ENCODE assay signal across 8 mouse cellular contexts in the genomic region with DNA sequence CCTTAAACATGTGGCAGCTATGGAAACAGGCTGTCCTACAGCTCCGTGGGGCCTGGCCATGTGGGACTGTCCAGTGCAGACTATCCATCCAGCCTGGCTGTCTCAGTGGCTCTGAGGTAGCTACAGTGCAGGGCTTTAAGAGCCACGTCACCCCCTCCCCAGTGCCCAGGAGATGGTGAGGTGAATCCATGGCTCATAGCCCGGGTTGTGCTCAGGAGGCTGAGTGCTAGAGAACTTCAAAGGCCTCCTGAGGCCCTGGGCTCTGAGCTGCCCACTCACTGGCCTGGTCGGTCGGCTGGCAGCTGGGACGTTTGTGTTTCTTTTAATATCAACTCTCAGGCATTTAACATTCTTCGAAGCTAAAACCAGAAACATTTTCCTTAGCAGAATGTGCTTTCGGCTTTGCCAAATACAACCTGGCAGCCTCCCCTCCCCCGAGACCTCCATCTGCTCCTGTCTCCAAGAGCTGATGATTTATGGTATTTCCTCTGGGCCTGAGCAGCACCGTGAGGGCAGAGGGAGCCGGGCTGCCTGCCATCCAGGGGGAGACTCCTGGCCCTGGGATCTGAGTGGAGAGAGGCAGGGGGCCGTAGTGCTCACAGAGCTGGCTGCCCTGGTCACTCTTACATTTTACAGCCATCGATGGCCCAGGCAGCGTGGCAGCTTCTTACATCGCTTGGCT. TPM values are rescaled to one million over a fixed set of nuclear protein-coding genes. Genes with fewer than 3 reads are reported as not detected.
DNase-seq lines count a peak whose midpoint lies in the region; ATAC-seq and TF ChIP-seq lines count a peak whose summit lies in the region.

No protein-coding gene starts in this region.

- peak overlapping the region; percentile 67 for H3K27ac ChIP-seq in gastrocnemius, adult 2 months
- H3K27ac ChIP-seq in hindbrain, embryonic 16.5 days (ENCODE audit: low read depth, low read length): peak overlapping the region; percentile 83
- peak overlapping the region; percentile 74 for H3K27ac ChIP-seq in left cerebral cortex, adult 2 months
- peak overlapping the region; percentile 91 for H3K27ac ChIP-seq in neural tube, embryonic 14.5 days (ENCODE audit: low read depth, low read length)

- H3K9me3 ChIP-seq in hindbrain, embryonic 16.5 days (ENCODE audit: control insufficient read depth, low read length): no peaks in the 10 kb centered on the region
- H3K9me3 ChIP-seq in neural tube, embryonic 14.5 days (ENCODE audit: control insufficient read depth, low read length): no peaks in the 10 kb centered on the region

- WGBS in hindbrain, embryonic 16.5 days: 10% methylated on average over 15 of the region's 15 CpGs
- 7% methylated on average over 15 of the region's 15 CpGs for WGBS in neural tube, embryonic 14.5 days

- H3K27me3 ChIP-seq in hindbrain, embryonic 16.5 days (replicated peaks; ENCODE audit: control insufficient read depth, insufficient read depth, low read length): no peaks in the 10 kb centered on the region
- H3K27me3 ChIP-seq in neural tube, embryonic 14.5 days (ENCODE audit: control insufficient read depth, insufficient read depth, low read length): no peaks in the 10 kb centered on the region

- no peak overlapping the region for H3K4me2 ChIP-seq in hindbrain, embryonic 16.5 days (ENCODE audit: low read length)
- peak overlapping the region; percentile 18; the same call in 1 of the 2 replicates for H3K4me2 ChIP-seq in neural tube, embryonic 14.5 days (ENCODE audit: low read depth, low read length)

- no peak overlapping the region for H3K4me3 ChIP-seq in gastrocnemius, adult 2 months
- no peak overlapping the region for H3K4me3 ChIP-seq in hindbrain, embryonic 16.5 days (ENCODE audit: low read length)
- no peak overlapping the region; the same call in 1 of the 2 replicates for H3K4me3 ChIP-seq in left cerebral cortex, adult 2 months
- no peak overlapping the region for H3K4me3 ChIP-seq in neural tube, embryonic 14.5 days (ENCODE audit: low read depth, low read length)

- intact Hi-C loops in gastrocnemius, adult 2 months (cut with DNase I): no loop called here
- intact Hi-C loops in left cerebral cortex, adult 2 months (cut with DNase I): loop anchor here (1.0 to 2.0 kb wide), 2 partner anchors 15 to 31 kb away; no protein-coding TSS in a partner anchor

- peak overlapping the region; percentile 8 for H3K9ac ChIP-seq in hindbrain, embryonic 16.5 days (ENCODE audit: low read depth, low read length)
- peak overlapping the region; percentile 32; the same call in 1 of the 2 replicates for H3K9ac ChIP-seq in neural tube, embryonic 14.5 days (replicated peaks; ENCODE audit: low read depth, low read length)

- peak; percentile 74 for ATAC-seq in hindbrain, embryonic 16.5 days
- peak; percentile 80 for ATAC-seq in neural tube, embryonic 14.5 days (ENCODE audit: low read depth)
- no peak for ATAC-seq in megakaryocyte, adult 5-6 weeks (ENCODE audit: poor library complexity, severe bottlenecking)

- peaks cover 24% of the 10 kb centered on the region for H3K36me3 ChIP-seq in hindbrain, embryonic 16.5 days (ENCODE audit: control insufficient read depth, insufficient read depth, low read length)
- peaks cover 37% of the 10 kb centered on the region for H3K36me3 ChIP-seq in neural tube, embryonic 14.5 days (ENCODE audit: control insufficient read depth, insufficient read depth, low read length)

- DNase-seq in adrenal gland, postnatal 10 days: peak; percentile 83
- peak; percentile 62 for DNase-seq in embryo, embryonic 10.5 days (ENCODE audit: low spot score)
- DNase-seq in gastrocnemius, adult 2 months: peak; percentile 78
- peak; percentile 60 to 75 for DNase-seq in left cerebral cortex, adult 2 months (ENCODE audit: extremely low spot score in 1 of 2, low spot score in 2 of 2)
- no peak for DNase-seq in natural killer cell, adult 2 months (ENCODE audit: low spot score in 2 of 2)

- TF ChIP-seq CTCF in gastrocnemius, adult 2 months (IDR thresholded peaks at IDR 0.05): no peak
- no peak for TF ChIP-seq CTCF in left cerebral cortex, adult 2 months (IDR thresholded peaks at IDR 0.05)

- peaks cover 27% of the 10 kb centered on the region for H3K4me1 ChIP-seq in hindbrain, embryonic 16.5 days (ENCODE audit: control insufficient read depth, insufficient read depth, low read depth, low read length)
- H3K4me1 ChIP-seq in neural tube, embryonic 14.5 days (ENCODE audit: control insufficient read depth, insufficient read depth, low read length): peaks cover 31% of the 10 kb centered on the region

RNA-seq across cellular contexts. Expression of a gene that starts 42.9 kb away (rescaled TPM):
- total RNA-seq in adrenal gland, postnatal 10 days (2021): 10 to 100 TPM; 45.2 to 47.5 TPM
- total RNA-seq in gastrocnemius, adult 2 months (2021): 10 to 100 TPM; 29.0 to 45.0 TPM
- 99.8 and 107 TPM in 2 replicates for polyA plus RNA-seq in hindbrain, embryonic 16.5 days (2015; fragmentation: Nextera tagmentation; extraction: Ambion mirVana)
- 10 to 100 TPM; 30.3 to 38.8 TPM for total RNA-seq in left cerebral cortex, adult 2 months (2021)
- 114 and 116 TPM in 2 replicates for polyA plus RNA-seq in neural tube, embryonic 14.5 days (2014; fragmentation: Nextera tagmentation; extraction: Ambion mirVana)
- 10.5 and 11.0 TPM in 2 replicates for total RNA-seq in megakaryocyte, adult 5-6 weeks (2015)
- 6.5 and 10.3 TPM in 2 replicates for total RNA-seq in megakaryocyte, adult 5-6 weeks (2017)

RNA-seq across cellular contexts. Expression of a gene that starts 50.7 kb away (rescaled TPM):
- 10 to 100 TPM; 22.5 to 25.0 TPM for total RNA-seq in adrenal gland, postnatal 10 days (2021)
- total RNA-seq in gastrocnemius, adult 2 months (2021): 10 to 100 TPM; 42.0 to 49.3 TPM
- 22.2 and 28.8 TPM in 2 replicates for polyA plus RNA-seq in hindbrain, embryonic 16.5 days (2015; fragmentation: Nextera tagmentation; extraction: Ambion mirVana)
- 10 to 100 TPM; 11.2 TPM for total RNA-seq in left cerebral cortex, adult 2 months (2021)
- polyA plus RNA-seq in neural tube, embryonic 14.5 days (2014; fragmentation: Nextera tagmentation; extraction: Ambion mirVana): 23.5 and 34.7 TPM in 2 replicates
- 9.4 and 15.1 TPM in 2 replicates for total RNA-seq in megakaryocyte, adult 5-6 weeks (2015)
- total RNA-seq in megakaryocyte, adult 5-6 weeks (2017): 8.7 and 12.3 TPM in 2 replicates

Comparison
In these comparisons a context has a peak if more than half of its experiments do, and no peak if none do; other contexts are left out.
1. DNase-seq: peak in adrenal gland, postnatal 10 days (single experiment), embryo, embryonic 10.5 days (single experiment), gastrocnemius, adult 2 months (single experiment) and left cerebral cortex, adult 2 months (2 of 2); none in natural killer cell, adult 2 months (0 of 2).
2. Peak in every context shown above with its lines, with median percentiles within 50 percentile points of each other: H3K27ac ChIP-seq.